Mouse (Mus musculus) kidney, postnatal 4 days (tissue): Measurements from ENCODE around the gene Maco1.
A peak's percentile ranks its signal among the peaks of the same experiment; 100 is the strongest.

Experiments used
- DNase-seq, 2 experiments: peaks; one replicate each; pipeline ENCODE4 v3.0.0; 2021; ENCODE audit warnings: mixed read lengths in 2 of 2

Maco1 gene

GRCm38 (mm10) chr4:134772805-134773674 is 80.1 kb downstream of the Maco1 start:
- peak in 1 of 2 experiments; percentile 10 for DNase-seq

GRCm38 (mm10) chr4:134769891-134770290 is 83.3 kb downstream of the Maco1 start:
- no peak for DNase-seq

- DNase-seq: peak in 1 of 2 experiments; percentile 30
Observed at GRCm38 (mm10) chr4:134769081-134769811, 83.9 kb downstream of the Maco1 start.

- DNase-seq: peak in 1 of 2 experiments; percentile 21
Observed at GRCm38 (mm10) chr4:134768226-134768888, 84.8 kb downstream of the Maco1 start.

GRCm38 (mm10) chr4:134767426-134768225 is 85.5 kb downstream of the Maco1 start, which contains the start of gene Ldlrap1:
Gene Ldlrap1, minus strand, starts transcription at chr4:134768024.
- DNase-seq: peak; percentile 88 to 92

GRCm38 (mm10) chr4:134766904-134767425 is 86.2 kb downstream of the Maco1 start:
- peak; percentile 58 to 70 for DNase-seq

GRCm38 (mm10) chr4:134766277-134766676 is 86.9 kb downstream of the Maco1 start:
- no peak for DNase-seq

GRCm38 (mm10) chr4:134764333-134764732 is 88.8 kb downstream of the Maco1 start:
- DNase-seq: no peak

- no peak for DNase-seq
Observed at GRCm38 (mm10) chr4:134762360-134762759, 90.8 kb downstream of the Maco1 start.

- peak; percentile 89 to 92 for DNase-seq
Observed at GRCm38 (mm10) chr4:134760793-134761201, 92.3 kb downstream of the Maco1 start.

- DNase-seq: no peak
Observed at GRCm38 (mm10) chr4:134760281-134760680, 92.9 kb downstream of the Maco1 start.

- DNase-seq: no peak
Observed at GRCm38 (mm10) chr4:134759564-134759963, 93.6 kb downstream of the Maco1 start.

GRCm38 (mm10) chr4:134758922-134759321 is 94.2 kb downstream of the Maco1 start:
- DNase-seq: no peak

- DNase-seq: no peak
Observed at GRCm38 (mm10) chr4:134758367-134758766, 94.8 kb downstream of the Maco1 start.

- no peak for DNase-seq
Observed at GRCm38 (mm10) chr4:134756953-134757352, 96.2 kb downstream of the Maco1 start.

GRCm38 (mm10) chr4:134754941-134755340 is 98.2 kb downstream of the Maco1 start:
- no peak for DNase-seq

- DNase-seq: peak in 1 of 2 experiments; percentile 40
Observed at GRCm38 (mm10) chr4:134754371-134754770, 98.8 kb downstream of the Maco1 start.

- peak in 1 of 2 experiments; percentile 28 for DNase-seq
Observed at GRCm38 (mm10) chr4:134753516-134754261, 99.5 kb downstream of the Maco1 start.

GRCm38 (mm10) chr4:134752911-134753426 is 100.2 kb downstream of the Maco1 start:
- DNase-seq: peak in 1 of 2 experiments; percentile 38
